Mouse (Mus musculus) olfactory bulb, adult 2 months (tissue): ENCODE measurements around the gene Wnt8b.

Source experiments
- CTCF ChIP-seq: fragments of 200-500 bp; IDR thresholded peaks from 2 replicates; pipeline ENCODE4 v1.5.1; 2012; ENCODE audit warnings: low read depth, mild to moderate bottlenecking, low read length, moderate library complexity; ENCODE audit not compliant: insufficient read depth
- POLR2A ChIP-seq: fragments of 200-500 bp; IDR thresholded peaks from 2 replicates; pipeline ENCODE4 v1.6.1; 2012; ENCODE audit warnings: mild to moderate bottlenecking, low read depth, low read length, moderate library complexity; ENCODE audit not compliant: insufficient read depth

GRCm38 (mm10) chr19:44512601-44513000 lies 19.3 kb downstream of the Wnt8b start:
- TF ChIP-seq CTCF: no peak
- TF ChIP-seq POLR2A: no peak
